ENCODE assay signal across 24 mouse cellular contexts in genomic region chr12:69002106-69002505, GRCm38 (mm10).
A peak's percentile ranks its signal among the peaks of the same experiment; 100 is the strongest.
DNase-seq lines count a peak whose midpoint lies in the region; ATAC-seq and TF ChIP-seq lines count a peak whose summit lies in the region.
"Had no signal": no experiment of that assay in that cellular context is flagged by ENCODE, and none has a peak within 500 bp of the region (broad histone marks: within the 10 kb centered on the region; RNA-seq: fewer than 3 reads in every experiment).

No protein-coding gene starts in this region.

- no peak overlapping the region for H3K4me2 ChIP-seq in forebrain, postnatal 0 days (ENCODE audit: low read depth)
- H3K4me2 ChIP-seq in forebrain, embryonic 11.5 days (ENCODE audit: low read depth, low read length, severe bottlenecking) = no peak overlapping the region
- H3K4me2 ChIP-seq: heart, embryonic 12.5 days; heart, embryonic 15.5 days; hindbrain, embryonic 13.5 days had no signal

- H3K9me3 ChIP-seq in forebrain, postnatal 0 days (ENCODE audit: low read length) = no peaks in the 10 kb centered on the region
- H3K9me3 ChIP-seq in forebrain, embryonic 11.5 days (ENCODE audit: control insufficient read depth, low read length) = no peaks in the 10 kb centered on the region
- H3K9me3 ChIP-seq: forebrain, embryonic 10.5 days; heart, embryonic 12.5 days; heart, embryonic 15.5 days; hindbrain, embryonic 10.5 days; hindbrain, embryonic 13.5 days had no signal

- H3K27me3 ChIP-seq in forebrain, postnatal 0 days (ENCODE audit: insufficient read depth, low read length) = no peaks in the 10 kb centered on the region
- no peaks in the 10 kb centered on the region for H3K27me3 ChIP-seq in forebrain, embryonic 11.5 days (ENCODE audit: control insufficient read depth, insufficient read depth, low read length)
- H3K27me3 ChIP-seq: heart, embryonic 12.5 days; heart, embryonic 15.5 days; hindbrain, embryonic 13.5 days had no signal

- 50% methylated on average over 5 of the region's 5 CpGs for WGBS in forebrain, postnatal 0 days
- 90% methylated on average over 5 of the region's 5 CpGs for WGBS in forebrain, embryonic 11.5 days

- H3K4me3 ChIP-seq in forebrain, postnatal 0 days (ENCODE audit: low read depth, low read length) = no peak overlapping the region
- no peak overlapping the region for H3K4me3 ChIP-seq in forebrain, embryonic 11.5 days (ENCODE audit: low read depth, low read length)
- H3K4me3 ChIP-seq: forebrain, embryonic 10.5 days; gastrocnemius, adult 2 months; heart, embryonic 12.5 days; heart, embryonic 15.5 days; hindbrain, embryonic 10.5 days; hindbrain, embryonic 13.5 days had no signal

- no peak overlapping the region for H3K27ac ChIP-seq in forebrain, postnatal 0 days (ENCODE audit: low read depth, low read length)
- no peak overlapping the region for H3K27ac ChIP-seq in forebrain, embryonic 11.5 days (ENCODE audit: low read depth, low read length)
- H3K27ac ChIP-seq: forebrain, embryonic 10.5 days; gastrocnemius, adult 2 months; heart, embryonic 15.5 days; hindbrain, embryonic 10.5 days; hindbrain, embryonic 13.5 days had no signal

- ATAC-seq in forebrain, postnatal 0 days = peak; percentile 49; the same call in 1 of the 2 replicates
- no peak for ATAC-seq in forebrain, embryonic 11.5 days (replicated peaks; ENCODE audit: low FRiP score)
- ATAC-seq: activated CD4-positive, CD25-positive, alpha-beta regulatory T cell, adult 4 months; forebrain, embryonic 14.5 days; hindbrain, embryonic 16.5 days had no signal

- H3K36me3 ChIP-seq in forebrain, postnatal 0 days (ENCODE audit: insufficient read depth) = no peaks in the 10 kb centered on the region
- H3K36me3 ChIP-seq in forebrain, embryonic 11.5 days (ENCODE audit: control insufficient read depth, insufficient read depth, low read length) = no peaks in the 10 kb centered on the region
- H3K36me3 ChIP-seq: forebrain, embryonic 10.5 days; heart, embryonic 12.5 days; heart, embryonic 15.5 days; hindbrain, embryonic 10.5 days; hindbrain, embryonic 13.5 days had no signal

- H3K4me1 ChIP-seq in forebrain, postnatal 0 days (ENCODE audit: insufficient read depth) = no peaks in the 10 kb centered on the region
- no peaks in the 10 kb centered on the region for H3K4me1 ChIP-seq in forebrain, embryonic 11.5 days (replicated peaks; ENCODE audit: control insufficient read depth, insufficient read depth, low read length)
- H3K4me1 ChIP-seq: forebrain, embryonic 10.5 days; heart, embryonic 12.5 days; heart, embryonic 15.5 days; hindbrain, embryonic 10.5 days had no signal

- no peak for TF ChIP-seq CTCF in forebrain, postnatal 0 days (IDR thresholded peaks at IDR 0.05; ENCODE audit: low read depth)

- DNase-seq in forebrain, postnatal 0 days = peak; percentile 60
- no peak for DNase-seq in forebrain, embryonic 11.5 days (ENCODE audit: low spot score)
- peak; percentile 4 for DNase-seq in layer of hippocampus, adult 9-11 months
- DNase-seq in layer of hippocampus, adult 11-12 months (ENCODE audit: low spot score) = no peak
- peak; percentile 42 to 53 for DNase-seq in right cerebral cortex, postnatal 10 days (ENCODE audit: low spot score in 2 of 2)
- no peak for DNase-seq in right cerebral cortex, adult 2 months (ENCODE audit: low spot score in 2 of 2)
- DNase-seq: adrenal gland, adult 8-10 months; adrenal gland, postnatal 25 days; cerebellum, adult 18-20 months; cerebellum, adult 9-10 months; cerebellum, postnatal 14 days; gastrocnemius, adult 2 months; gastrocnemius, postnatal 14 days; heart, adult 18-20 months; heart, postnatal 10 days; heart, postnatal 36 days had no signal

- no peak overlapping the region for H3K9ac ChIP-seq in forebrain, postnatal 0 days
- H3K9ac ChIP-seq in forebrain, embryonic 11.5 days (ENCODE audit: low read length) = no peak overlapping the region
- H3K9ac ChIP-seq: heart, embryonic 12.5 days; heart, embryonic 15.5 days; hindbrain, embryonic 13.5 days had no signal

Comparison
In these comparisons a context has a peak if more than half of its experiments do, and no peak if none do; other contexts are left out.
1. DNase-seq: peak in forebrain, postnatal 0 days (single experiment), layer of hippocampus, adult 9-11 months (single experiment) and right cerebral cortex, postnatal 10 days (2 of 2); none in forebrain, embryonic 11.5 days (single experiment), layer of hippocampus, adult 11-12 months (single experiment) and right cerebral cortex, adult 2 months (0 of 2).